Mouse (Mus musculus): ENCODE measurements around the gene Olfr157.
A peak's percentile ranks its signal among the peaks of the same experiment; 100 is the strongest.
"Not testable (repeated sequence)": the region's sequence is repeated elsewhere in the genome, so short reads cannot be mapped to it uniquely, and the experiment has no call there.

Gene Olfr157

GRCm38 (mm10) chr4:43840101-43840500 is at the start of gene Olfr157:
TSS of gene Olfr157 (minus strand) at chr4:43840201.
- DNase-seq = no peak

DNA sequence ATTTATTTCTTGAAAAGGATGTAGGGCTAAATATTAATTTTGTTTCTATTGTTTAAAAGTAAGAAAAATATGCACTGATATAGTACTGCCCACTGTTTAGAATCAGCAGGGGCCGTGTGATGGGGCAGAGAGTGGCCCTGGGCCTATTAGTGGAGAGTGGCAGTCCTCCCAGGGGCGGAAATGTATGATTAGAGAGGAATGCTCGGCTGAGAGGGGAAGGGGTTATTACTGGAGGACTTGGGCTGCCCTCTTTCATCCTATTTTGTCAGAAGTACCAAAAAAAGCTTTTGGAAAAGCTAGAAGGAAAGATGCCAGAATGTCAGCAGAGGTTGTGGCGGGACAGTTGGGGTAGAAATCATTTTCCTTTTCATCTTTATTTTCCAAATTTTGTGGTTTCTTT is 44.2 kb upstream of the Olfr157 start:
- DNase-seq = no peak

GRCm38 (mm10) chr4:43879566-43879965 is 39.6 kb upstream of the Olfr157 start:
- DNase-seq = no peak

DNA sequence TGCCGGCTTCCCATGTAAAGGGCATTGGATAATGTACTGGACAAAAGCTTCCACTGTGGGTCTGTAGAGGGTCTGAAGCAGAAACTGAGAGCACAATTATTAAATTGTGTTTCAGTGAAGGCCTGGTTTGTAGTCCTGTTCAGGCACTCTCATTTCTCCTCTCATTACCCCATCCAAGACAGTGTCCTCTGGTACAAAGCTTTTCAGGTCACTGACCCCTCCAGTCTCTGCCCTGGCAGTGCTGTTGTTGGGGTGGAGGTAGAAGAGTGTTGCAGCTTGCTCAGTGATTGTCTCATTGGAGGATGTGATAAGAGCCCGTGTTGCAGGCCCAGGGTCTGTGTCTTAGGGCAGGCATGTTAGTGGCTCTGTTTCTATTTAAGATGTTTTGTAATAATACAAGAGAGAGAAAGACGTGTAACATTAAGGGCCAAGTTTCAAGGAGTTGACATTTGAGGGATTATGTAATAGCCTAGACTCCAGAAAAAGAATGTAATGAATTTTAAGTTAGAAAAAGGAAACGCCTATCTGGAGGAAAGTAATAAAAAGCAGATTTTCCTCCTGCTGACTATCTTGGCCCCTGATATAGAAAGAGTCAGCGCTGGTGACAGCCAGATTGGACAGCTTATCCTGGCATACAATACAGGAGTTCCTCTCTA is 38.2 kb upstream of the Olfr157 start:
- no peak for DNase-seq

GRCm38 (mm10) chr4:43877230-43877629 is 37.2 kb upstream of the Olfr157 start:
- DNase-seq = no peak

DNA sequence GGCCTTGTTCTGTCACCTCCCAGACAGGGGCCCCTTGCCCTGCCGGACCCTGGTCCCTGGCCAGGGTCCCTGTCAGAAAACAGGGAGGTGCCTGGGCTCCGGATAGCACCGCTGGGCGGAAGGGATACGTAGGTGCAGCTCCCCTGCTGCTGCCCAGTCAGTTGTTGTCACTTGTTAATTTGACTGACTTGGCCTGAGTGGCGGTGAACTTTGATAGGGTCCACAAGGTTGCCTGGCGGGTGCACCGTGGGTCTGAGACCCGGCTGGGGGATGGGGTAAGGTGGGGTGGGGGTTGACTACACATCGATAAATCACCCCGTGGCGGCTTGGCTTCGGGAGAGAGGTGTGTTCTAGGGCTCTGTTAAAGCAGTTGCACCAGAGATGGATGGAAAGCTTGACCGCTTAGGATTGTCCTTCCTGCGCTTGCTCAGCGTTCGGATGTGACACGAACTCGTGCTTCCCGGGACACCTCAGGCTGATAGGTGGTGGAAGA is 36.0 kb upstream of the Olfr157 start:
- DNase-seq = no peak

- DNase-seq = peak; percentile 83
Observed at GRCm38 (mm10) chr4:43875160-43875918, 35.3 kb upstream of the Olfr157 start, which contains the start of gene Reck. TSS of gene Reck (plus strand) at chr4:43875530.

DNA sequence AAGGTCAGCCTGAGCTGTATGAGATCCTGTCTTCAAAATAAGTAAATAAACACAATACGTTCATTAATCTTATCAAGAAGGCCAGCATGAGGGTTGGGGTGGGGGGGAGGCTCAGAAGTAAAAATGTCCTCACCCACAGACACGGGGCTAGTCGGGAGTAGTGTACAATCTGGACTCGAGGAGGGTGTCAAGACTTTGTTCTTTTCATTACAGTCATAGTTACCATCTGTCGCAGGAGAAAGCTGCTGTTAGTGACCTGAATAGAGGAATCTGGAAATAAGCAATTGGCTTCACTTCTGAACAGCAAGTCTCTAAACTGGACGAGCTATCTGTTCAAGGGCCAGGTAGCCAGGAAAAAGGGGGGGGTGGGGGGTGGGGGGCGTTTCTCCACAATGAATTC is 34.5 kb upstream of the Olfr157 start:
- no peak for DNase-seq

- no peak for DNase-seq
Observed at GRCm38 (mm10) chr4:43869821-43870220, 29.8 kb upstream of the Olfr157 start.

DNA sequence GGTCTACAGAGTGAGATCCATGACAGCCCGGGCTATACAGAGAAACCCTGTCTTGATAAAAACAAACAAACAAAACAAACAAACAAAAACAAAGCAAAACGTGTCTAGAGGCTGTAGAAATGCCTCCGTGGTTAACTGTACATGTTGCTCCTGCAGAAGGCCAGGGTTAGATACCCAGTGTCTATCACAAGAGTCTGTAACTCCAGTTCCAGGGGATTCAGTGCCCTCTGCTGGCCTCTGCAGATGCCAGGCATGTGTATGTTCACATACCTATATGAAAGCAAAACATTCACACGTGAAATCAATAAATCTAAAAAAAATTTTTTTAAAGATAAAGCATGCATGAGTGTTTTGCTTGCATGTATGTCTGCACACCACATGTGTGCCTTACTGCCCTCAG is 23.3 kb upstream of the Olfr157 start:
- no peak for DNase-seq

GRCm38 (mm10) chr4:43860744-43861519 is 20.9 kb upstream of the Olfr157 start:
- peak; percentile 58 for DNase-seq

DNA sequence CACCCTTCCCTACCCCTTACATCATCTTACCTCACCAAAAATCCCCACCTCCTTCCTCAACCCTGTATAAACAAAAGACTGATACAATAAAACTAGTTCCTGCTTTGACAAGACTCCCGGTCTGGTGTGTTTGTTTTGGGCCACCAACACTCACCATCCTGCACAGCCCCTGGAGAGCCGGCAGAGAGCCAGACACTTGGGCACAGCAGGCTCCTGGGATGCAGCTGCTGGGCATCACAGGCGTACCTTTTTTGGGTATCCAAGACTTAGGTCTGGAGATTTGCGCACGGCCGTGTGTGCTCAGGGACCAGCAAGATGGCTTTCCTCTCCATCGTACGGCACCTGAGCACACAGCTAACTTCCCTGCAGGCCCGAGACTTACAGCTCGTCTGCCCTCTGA is 19.9 kb upstream of the Olfr157 start:
- no peak for DNase-seq

- DNase-seq = no peak
Observed at GRCm38 (mm10) chr4:43854101-43854500, 14.1 kb upstream of the Olfr157 start.

DNA sequence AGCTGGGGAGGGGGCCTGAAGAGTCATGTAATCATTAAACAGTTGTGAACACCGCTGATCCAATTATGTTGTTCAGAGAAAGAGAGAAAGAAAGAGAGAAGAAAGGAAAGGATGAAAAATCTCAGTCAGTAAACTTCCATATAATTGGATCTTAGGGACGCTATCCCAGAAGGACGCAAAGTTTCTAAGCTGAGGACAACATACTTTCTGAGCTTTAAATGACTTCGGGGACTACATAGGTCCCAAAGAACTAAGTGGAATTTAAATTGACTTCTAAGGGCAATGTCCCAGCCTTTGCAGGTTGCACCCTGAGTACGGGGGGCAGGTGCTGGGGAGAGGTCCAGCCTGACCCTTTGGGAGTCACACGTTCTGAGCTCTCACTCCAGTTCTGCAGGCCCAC is 11.3 kb upstream of the Olfr157 start, which contains the start of gene Olfr155:
Gene Olfr155 (plus strand): TSS at position 301 of the 400 bp plus-strand sequence.
- DNase-seq = no peak

DNA sequence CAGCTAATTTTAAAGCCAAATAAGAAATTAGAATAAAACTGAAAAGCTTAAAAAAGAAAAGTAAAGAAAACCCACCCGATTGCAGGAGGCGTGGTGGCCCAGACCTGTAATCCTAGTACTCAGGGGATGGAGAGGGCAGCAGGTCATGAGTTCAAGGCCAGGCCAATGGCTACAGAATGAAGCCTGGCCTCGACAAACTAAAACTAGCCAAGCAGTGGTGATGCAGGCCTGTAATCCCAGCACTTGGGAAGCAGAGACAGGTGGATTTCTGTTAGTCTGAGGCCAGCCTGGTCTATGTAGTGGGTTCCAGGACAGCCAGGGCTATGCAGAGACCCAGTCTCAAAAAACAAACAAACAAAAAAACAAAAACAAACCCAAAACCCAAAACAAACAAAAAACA is 1.7 kb downstream of the Olfr157 start:
- DNase-seq = no peak

DNA sequence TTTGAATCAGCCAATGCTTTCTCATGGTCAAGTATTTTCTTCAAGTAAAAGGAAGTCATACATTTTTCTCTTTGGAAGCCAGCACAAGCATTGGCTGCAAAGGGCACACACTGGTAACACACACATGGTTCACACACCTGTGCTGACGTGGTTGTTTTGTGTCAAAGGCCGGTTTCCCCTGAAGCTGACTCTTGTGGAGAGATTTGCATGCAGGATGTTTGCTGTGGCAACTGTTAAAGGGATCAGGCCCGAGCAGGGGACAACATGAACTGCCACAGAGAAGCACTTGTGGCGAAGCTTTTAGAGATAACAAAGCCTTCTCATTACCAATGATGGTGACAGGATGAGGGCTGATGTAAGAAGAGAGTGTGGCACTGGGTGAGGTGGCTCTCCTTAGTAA is 5.3 kb downstream of the Olfr157 start:
- DNase-seq = no peak

- no peak for DNase-seq
Observed at GRCm38 (mm10) chr4:43833752-43834151, 6.2 kb downstream of the Olfr157 start.

DNA sequence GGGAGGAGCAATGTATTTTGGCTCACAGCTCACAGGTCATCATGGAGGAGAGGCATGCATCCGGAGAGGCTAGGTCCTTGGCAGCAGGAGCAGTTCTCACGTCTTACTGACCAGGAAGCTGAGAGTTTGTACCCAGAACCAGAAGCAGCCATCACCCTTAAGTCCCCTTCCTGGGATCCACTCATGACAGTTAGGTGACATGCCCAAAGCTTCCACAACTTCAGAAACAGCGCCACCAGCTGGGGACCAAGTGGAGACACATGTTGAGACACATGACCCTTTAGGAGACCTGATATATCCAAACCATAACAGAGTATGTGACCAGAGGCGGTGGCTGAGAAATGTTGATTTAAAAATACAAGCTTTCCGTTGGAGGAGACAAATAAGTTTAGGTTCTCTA is 8.0 kb downstream of the Olfr157 start:
- DNase-seq = no peak

GRCm38 (mm10) chr4:43828806-43829205 is 11.2 kb downstream of the Olfr157 start:
- DNase-seq = no peak

DNA sequence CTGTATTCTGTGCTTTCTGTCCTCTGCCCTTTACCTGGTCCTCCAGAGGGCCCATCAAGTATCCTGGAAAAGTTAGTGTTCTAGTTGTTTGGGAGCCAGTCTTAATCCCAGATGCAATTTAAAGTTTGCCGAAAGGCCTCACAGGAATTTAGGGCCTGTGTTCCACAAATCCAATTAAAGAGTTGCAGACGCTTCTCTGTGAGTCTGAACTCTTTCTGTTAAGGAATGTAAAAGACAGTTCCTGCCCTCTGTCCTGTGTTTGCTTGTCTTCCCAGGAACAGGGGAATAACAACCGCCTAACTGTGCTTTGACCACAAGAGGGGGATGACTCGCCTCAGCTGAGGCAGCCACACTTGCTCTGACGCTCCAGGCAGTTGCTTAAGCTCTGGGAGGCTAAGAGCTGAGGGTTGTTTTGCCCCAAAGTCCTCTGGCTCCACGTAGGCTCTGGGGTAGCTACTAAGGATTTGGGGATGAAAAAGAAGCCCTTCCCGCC is 16.1 kb downstream of the Olfr157 start, which contains the start of gene Olfr156:
Gene Olfr156 (minus strand): TSS at position 51 of the 493 bp plus-strand sequence.
- no peak for DNase-seq

DNA sequence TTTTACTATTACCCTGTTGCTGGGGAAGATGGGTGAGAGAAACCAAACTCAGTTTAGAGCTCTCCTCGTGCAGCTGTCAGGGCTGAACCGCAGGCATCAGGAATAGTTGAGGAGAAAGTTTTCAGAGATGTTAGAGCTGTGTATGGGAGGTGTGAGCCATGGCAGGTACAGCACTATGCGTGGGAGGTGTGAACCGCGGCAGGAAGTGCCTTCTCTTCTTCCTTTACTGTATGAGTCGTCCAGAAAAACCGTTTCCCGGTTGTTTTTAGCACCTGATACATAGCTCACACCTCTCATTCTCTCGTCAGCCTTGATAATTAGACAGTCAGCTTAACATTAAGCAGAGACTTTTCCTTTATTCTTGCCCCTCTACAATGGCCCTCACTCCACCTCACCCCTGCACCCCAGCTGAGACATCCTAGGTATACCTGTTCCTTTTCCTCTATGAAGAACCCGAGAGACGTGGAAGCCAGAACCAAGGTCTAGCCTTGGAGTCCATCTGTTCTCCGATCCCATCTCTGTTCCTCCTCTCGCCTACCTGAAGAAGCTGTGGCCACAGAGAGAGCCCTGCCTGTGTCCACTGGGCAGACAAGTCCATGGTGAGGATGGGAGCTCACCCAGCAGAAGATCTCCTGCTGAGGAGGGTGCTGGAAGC is 17.0 kb downstream of the Olfr157 start:
- DNase-seq = no peak

GRCm38 (mm10) chr4:43798936-43799335 is 41.1 kb downstream of the Olfr157 start:
- no peak for DNase-seq

GRCm38 (mm10) chr4:43795844-43796243 is 44.2 kb downstream of the Olfr157 start:
- DNase-seq = not testable (repeated sequence)
